Mouse (Mus musculus) monocyte, adult 2 months (primary cell): ENCODE measurements around the gene Ctrb1.

ENCODE experiments used
- DNase-seq, 2 experiments: peaks; one replicate each; pipeline ENCODE4 v3.0.0; 2022; ENCODE audit warnings: low spot score in 2 of 2, low read depth in 1 of 2

The Ctrb1 gene

GRCm38 (mm10) chr8:111690960-111691445 is at the start of gene Ctrb1:
TSS of gene Ctrb1 (minus strand) at chr8:111691010.
- no peak for DNase-seq

GRCm38 (mm10) chr8:111740301-111740711 is 49.5 kb upstream of the Ctrb1 start:
- no peak for DNase-seq

- no peak for DNase-seq
Measured at GRCm38 (mm10) chr8:111739604-111740003, 48.8 kb upstream of the Ctrb1 start.

- no peak for DNase-seq
Measured at GRCm38 (mm10) chr8:111738867-111739266, 48.1 kb upstream of the Ctrb1 start.

- DNase-seq: no peak
Measured at GRCm38 (mm10) chr8:111736321-111736720, 45.5 kb upstream of the Ctrb1 start.

GRCm38 (mm10) chr8:111735791-111736190 is 45.0 kb upstream of the Ctrb1 start:
- DNase-seq: no peak

GRCm38 (mm10) chr8:111735335-111735761 is 44.5 kb upstream of the Ctrb1 start:
- no peak for DNase-seq

- DNase-seq: no peak
Measured at GRCm38 (mm10) chr8:111734244-111734960, 43.6 kb upstream of the Ctrb1 start.

GRCm38 (mm10) chr8:111733581-111734243 is 42.9 kb upstream of the Ctrb1 start:
- no peak for DNase-seq

- DNase-seq: no peak
Measured at GRCm38 (mm10) chr8:111732406-111733085, 41.7 kb upstream of the Ctrb1 start.

- peak; percentile 79 to 82 for DNase-seq
Measured at GRCm38 (mm10) chr8:111732004-111732403, 41.2 kb upstream of the Ctrb1 start.

- no peak for DNase-seq
Measured at GRCm38 (mm10) chr8:111731231-111731977, 40.6 kb upstream of the Ctrb1 start.

- DNase-seq: no peak
Measured at GRCm38 (mm10) chr8:111729233-111730170, 38.7 kb upstream of the Ctrb1 start.

GRCm38 (mm10) chr8:111728481-111728880 is 37.7 kb upstream of the Ctrb1 start:
- no peak for DNase-seq

GRCm38 (mm10) chr8:111727553-111727952 is 36.7 kb upstream of the Ctrb1 start:
- DNase-seq: no peak

- no peak for DNase-seq
Measured at GRCm38 (mm10) chr8:111726102-111726900, 35.5 kb upstream of the Ctrb1 start.

- DNase-seq: no peak
Measured at GRCm38 (mm10) chr8:111725341-111725740, 34.5 kb upstream of the Ctrb1 start.

GRCm38 (mm10) chr8:111720115-111720544 is 29.3 kb upstream of the Ctrb1 start:
- DNase-seq: no peak

GRCm38 (mm10) chr8:111718937-111719336 is 28.1 kb upstream of the Ctrb1 start:
- DNase-seq: no peak
